Mouse (Mus musculus) CH12.LX (cell line): ENCODE results near the gene Syap1.

ENCODE experiments used
- CHD2 ChIP-seq: IDR thresholded peaks from 2 replicates; pipeline ENCODE4 v1.6.1; 2011; ENCODE audit warnings: low read length, improper control_type of control experiment
- SMC3 ChIP-seq: IDR thresholded peaks from 2 replicates; pipeline ENCODE4 v1.6.1; 2011; ENCODE audit warnings: low read depth, low read length, improper control_type of control experiment
- TCF12 ChIP-seq: IDR thresholded peaks from 2 replicates; pipeline ENCODE4 v1.6.1; 2014; ENCODE audit warnings: low read depth, mild to moderate bottlenecking, inconsistent platforms, low read length, improper control_type of control experiment
- ZNF384 ChIP-seq: IDR thresholded peaks from 2 replicates; pipeline ENCODE4 v1.6.1; 2012; ENCODE audit warnings: low read depth, low read length, improper control_type of control experiment, inconsistent platforms

DNA sequence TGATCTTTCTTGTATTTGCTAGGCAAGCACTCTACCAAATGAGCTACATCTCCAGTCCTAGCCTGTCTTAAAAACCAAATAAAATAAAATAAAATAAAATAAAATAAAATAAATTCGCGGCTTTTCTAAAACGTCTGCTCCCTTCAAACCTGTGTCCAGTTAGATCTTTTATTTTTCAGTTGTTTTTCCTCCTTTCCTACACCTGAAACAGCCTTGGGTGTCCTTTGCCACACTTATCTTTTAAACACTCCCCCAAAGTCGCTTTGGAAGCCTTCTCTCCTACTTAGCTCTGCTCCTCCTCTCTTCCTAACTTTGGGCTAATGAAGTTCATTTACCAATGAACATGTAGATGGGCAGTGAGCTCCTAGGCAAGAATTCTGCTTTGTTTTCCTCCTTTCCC, 12.7 kb upstream of the Syap1 start, which contains the start of gene Ctps2:
- TF ChIP-seq ZNF384 (no peak), SMC3 (no peak), TCF12 (no peak), CHD2 (no peak)
